Mouse (Mus musculus): Measurements from ENCODE around the gene Ephx1. TPM values are rescaled to one million over a fixed set of nuclear protein-coding genes. Genes with fewer than 3 reads are reported as not detected.
A peak's percentile ranks its signal among the peaks of the same experiment; 100 is the strongest.

The Ephx1 gene
- total RNA-seq, 2 experiments from 2014 or later: 14.8 to 17.4 TPM

DNA sequence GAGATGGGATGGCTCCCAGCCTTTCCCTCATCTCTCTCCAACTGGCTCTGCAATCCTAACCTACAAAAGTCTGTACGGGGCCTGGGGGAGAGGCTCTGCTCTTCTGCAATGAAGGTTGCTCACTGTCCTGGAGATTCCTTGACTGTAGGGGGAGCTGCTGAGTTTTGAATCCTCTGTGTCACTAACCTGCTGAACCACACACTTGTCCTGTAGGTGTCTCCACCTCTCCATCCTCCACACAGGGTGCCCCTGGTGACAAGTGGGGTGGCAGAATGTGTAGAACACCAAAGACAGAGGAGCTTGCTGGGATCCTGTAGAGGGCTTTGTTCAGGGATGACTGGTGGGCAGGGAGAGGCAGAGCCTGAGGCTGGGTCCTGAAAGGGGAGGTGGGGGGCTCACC is 1.6 kb upstream of the Ephx1 start:
- no peak overlapping the region for H3K4me3 ChIP-seq
- peak; percentile 74 for TF ChIP-seq CTCF (IDR thresholded peaks at IDR 0.05)
- peak; percentile 61 for DNase-seq
- intact Hi-C loops (cut with DNase I): no loop called here
- no peak overlapping the region for H3K27ac ChIP-seq

- Histone ChIP-seq H3K27ac (no peak overlapping the region), H3K4me3 (no peak overlapping the region)
- DNase-seq: no peak
- intact Hi-C loops (cut with DNase I): no loop called here
- no peak for TF ChIP-seq CTCF (IDR thresholded peaks at IDR 0.05)
These were observed 773 bp upstream of the Ephx1 start for GRCm38 (mm10) chr1:181021488-181021865.

DNA sequence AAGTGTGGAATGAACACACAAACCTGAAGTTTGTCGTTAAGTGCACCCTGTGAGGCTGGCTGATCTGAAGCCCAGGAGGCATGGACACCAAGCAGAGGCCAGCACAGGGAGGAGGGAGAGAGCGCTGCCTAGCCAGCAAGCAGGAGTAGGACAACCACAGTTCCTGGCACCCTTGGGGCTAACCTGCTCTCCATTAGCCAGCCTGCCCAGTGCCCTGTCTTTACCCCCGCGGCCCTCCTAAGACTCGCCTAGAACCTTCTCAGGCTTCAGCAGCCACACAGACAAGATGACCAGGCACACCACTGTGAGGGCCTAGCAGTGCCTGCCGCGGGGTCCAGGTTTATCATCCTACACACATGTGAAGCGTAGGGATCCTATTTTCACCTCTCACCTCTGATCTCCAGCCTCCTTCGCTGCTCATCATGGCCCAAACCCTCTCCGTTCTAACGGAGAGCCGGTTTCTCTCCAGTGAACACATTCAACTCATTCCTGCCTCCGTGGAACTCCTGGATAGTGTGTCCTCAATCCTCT is 2.7 kb downstream of the Ephx1 start:
- no peak for TF ChIP-seq CTCF (IDR thresholded peaks at IDR 0.05)
- Histone ChIP-seq H3K27ac (no peak overlapping the region), H3K4me3 (no peak overlapping the region)
- intact Hi-C loops (cut with DNase I): no loop called here
- DNase-seq: no peak

- intact Hi-C loops (cut with DNase I): no loop called here
- TF ChIP-seq CTCF (IDR thresholded peaks at IDR 0.05): no peak
- DNase-seq: peak; percentile 85
- H3K27ac ChIP-seq: peak overlapping the region; percentile 93
- H3K4me3 ChIP-seq: peak overlapping the region; percentile 76
These were observed 3.4 kb downstream of the Ephx1 start for GRCm38 (mm10) chr1:181017212-181017711.

- no peak for TF ChIP-seq CTCF (IDR thresholded peaks at IDR 0.05)
- Histone ChIP-seq H3K4me3 (peak overlapping the region; percentile 76), H3K27ac (peak overlapping the region; percentile 93)
- intact Hi-C loops (cut with DNase I): no loop called here
- peak; percentile 86 for DNase-seq
These were observed 4.1 kb downstream of the Ephx1 start for GRCm38 (mm10) chr1:181016532-181017131.

DNA sequence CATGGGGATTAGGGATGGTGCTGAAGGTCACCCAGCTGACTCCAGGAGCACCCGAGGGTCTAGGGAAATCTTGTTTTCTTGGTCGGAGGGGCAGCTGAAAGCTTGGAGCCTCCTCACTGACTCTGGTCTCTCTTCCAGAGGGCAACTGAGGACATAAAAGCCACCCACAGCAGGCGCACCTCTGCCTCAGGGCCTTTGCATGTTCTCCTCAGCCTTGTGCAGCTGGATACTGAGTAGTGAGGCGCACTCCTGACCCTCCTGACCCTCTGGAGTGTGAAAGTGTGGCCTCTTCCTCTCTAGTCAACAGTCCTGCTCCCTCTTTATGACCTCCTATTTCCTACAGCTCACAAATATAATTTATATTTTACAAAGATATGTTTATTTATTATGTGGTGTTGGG is 4.7 kb downstream of the Ephx1 start:
- intact Hi-C loops (cut with DNase I): no loop called here
- Histone ChIP-seq H3K27ac (peak overlapping the region; percentile 93), H3K4me3 (peak overlapping the region; percentile 76)
- no peak for TF ChIP-seq CTCF (IDR thresholded peaks at IDR 0.05)
- DNase-seq: no peak

- Histone ChIP-seq H3K4me3 (peak overlapping the region; percentile 76), H3K27ac (peak overlapping the region; percentile 93)
- no peak for TF ChIP-seq CTCF (IDR thresholded peaks at IDR 0.05)
- DNase-seq: peak; percentile 77
- intact Hi-C loops (cut with DNase I): no loop called here
These were observed 5.1 kb downstream of the Ephx1 start for GRCm38 (mm10) chr1:181015558-181015957.

- Histone ChIP-seq H3K4me3 (peak overlapping the region; percentile 76), H3K27ac (peak overlapping the region; percentile 93)
- peak; percentile 90 for DNase-seq
- intact Hi-C loops (cut with DNase I): no loop called here
- no peak for TF ChIP-seq CTCF (IDR thresholded peaks at IDR 0.05)
These were observed 5.8 kb downstream of the Ephx1 start for GRCm38 (mm10) chr1:181014731-181015500.

DNA sequence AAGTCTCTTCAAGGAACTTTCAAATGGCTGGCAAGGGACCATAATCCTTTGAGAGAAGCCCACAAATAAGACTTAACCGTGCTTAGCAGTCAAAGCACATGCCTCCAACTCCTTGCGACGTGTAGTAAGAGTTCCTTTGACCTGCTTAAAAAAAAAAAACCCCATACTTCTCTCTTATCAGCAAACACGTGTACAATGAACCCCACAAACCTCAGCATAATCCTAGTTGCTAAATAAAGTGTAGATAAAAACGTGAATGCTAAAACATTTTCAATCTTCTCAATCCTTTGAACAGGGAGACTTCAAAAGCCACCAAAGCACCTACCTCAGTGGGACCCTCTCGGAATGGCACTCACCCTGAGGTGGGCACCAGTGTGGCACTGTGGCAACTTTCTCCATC is 7.3 kb downstream of the Ephx1 start:
- intact Hi-C loops (cut with DNase I): no loop called here

GRCm38 (mm10) chr1:181012416-181012815 is 8.3 kb downstream of the Ephx1 start:
- H3K27ac ChIP-seq: peak overlapping the region; percentile 93; the same call in 1 of the 2 replicates
- H3K4me3 ChIP-seq: no peak overlapping the region
- no peak for TF ChIP-seq CTCF (IDR thresholded peaks at IDR 0.05)
- intact Hi-C loops (cut with DNase I): no loop called here
- no peak for DNase-seq

More for the DNA sequence above, 7.3 kb downstream of the Ephx1 start:
- H3K4me3 ChIP-seq: no peak overlapping the region
- DNase-seq: no peak
- peak overlapping the region; percentile 93 for H3K27ac ChIP-seq
- no peak for TF ChIP-seq CTCF (IDR thresholded peaks at IDR 0.05)

DNA sequence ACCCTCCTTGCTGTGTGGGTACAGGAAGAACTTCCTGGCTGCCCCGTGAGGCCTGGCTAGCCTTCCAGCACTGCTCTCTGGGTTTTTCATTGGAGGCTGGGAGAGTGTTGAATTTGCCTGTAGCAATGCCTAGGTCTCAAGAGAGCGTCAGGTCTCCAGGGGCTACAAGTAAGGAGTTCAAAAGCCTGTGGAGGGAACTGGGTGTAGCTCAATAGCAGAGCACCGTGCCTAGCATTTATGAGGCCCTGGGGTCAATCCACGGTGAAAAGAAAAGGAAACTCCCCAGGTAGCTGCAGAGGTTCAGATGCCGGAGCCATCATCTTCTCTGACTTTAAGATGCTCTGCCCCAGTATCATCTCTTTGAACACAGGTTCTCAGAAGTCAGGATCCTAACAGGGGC is 9.1 kb downstream of the Ephx1 start:
- no peak overlapping the region for H3K4me3 ChIP-seq
- DNase-seq: no peak
- intact Hi-C loops (cut with DNase I): no loop called here
- no peak for TF ChIP-seq CTCF (IDR thresholded peaks at IDR 0.05)
- H3K27ac ChIP-seq: peak overlapping the region; percentile 81

DNA sequence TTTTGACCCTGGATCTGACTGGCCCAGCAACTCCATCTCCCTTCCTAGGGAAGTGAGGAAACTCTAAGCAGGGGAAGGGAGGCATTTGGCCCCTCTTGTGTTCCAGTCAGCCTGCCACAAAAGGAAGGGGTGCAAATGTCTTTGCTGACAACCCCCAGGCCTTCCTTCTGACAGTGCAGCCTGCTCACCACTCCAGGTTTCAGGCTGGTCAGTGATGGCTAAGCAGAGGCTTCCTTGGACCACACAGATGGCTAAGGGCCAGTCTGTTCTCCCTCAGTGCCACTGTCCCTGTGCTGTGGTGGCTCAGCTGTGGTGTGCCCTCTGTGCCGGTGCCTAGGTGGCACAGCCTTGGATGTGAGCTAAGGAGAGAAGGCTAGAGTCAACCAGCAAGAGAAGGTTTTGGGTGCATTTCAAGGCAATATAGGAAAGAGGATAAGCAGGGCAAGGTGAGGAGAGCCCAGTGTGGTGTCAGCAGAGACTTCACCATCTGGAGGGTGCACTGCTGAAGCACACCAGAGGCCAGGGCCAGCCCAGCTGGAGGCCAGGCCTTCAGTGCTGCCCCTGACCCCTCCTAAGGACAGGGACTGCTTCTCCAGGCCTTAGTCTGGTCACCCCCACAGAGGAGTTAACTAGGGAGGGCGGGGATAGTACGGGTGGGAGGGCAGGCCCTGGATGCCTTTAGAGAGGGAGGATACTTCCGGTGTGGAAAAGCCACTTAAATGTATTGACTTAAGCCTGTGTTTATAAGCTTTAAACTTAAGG is 10.4 kb downstream of the Ephx1 start:
- no peak for TF ChIP-seq CTCF (IDR thresholded peaks at IDR 0.05)
- DNase-seq: no peak
- H3K4me3 ChIP-seq: no peak overlapping the region
- intact Hi-C loops (cut with DNase I): no loop called here
- H3K27ac ChIP-seq: peak overlapping the region; percentile 81
